Mouse (Mus musculus) cerebellum, postnatal 4 days (tissue): ENCODE data around the gene Cyp20a1.

Source experiments
- DNase-seq, 2 experiments: peaks; one replicate each; pipeline ENCODE4 v3.0.0; 2022; ENCODE audit warnings: low spot score in 2 of 2, mixed read lengths in 1 of 2

Gene Cyp20a1

DNA sequence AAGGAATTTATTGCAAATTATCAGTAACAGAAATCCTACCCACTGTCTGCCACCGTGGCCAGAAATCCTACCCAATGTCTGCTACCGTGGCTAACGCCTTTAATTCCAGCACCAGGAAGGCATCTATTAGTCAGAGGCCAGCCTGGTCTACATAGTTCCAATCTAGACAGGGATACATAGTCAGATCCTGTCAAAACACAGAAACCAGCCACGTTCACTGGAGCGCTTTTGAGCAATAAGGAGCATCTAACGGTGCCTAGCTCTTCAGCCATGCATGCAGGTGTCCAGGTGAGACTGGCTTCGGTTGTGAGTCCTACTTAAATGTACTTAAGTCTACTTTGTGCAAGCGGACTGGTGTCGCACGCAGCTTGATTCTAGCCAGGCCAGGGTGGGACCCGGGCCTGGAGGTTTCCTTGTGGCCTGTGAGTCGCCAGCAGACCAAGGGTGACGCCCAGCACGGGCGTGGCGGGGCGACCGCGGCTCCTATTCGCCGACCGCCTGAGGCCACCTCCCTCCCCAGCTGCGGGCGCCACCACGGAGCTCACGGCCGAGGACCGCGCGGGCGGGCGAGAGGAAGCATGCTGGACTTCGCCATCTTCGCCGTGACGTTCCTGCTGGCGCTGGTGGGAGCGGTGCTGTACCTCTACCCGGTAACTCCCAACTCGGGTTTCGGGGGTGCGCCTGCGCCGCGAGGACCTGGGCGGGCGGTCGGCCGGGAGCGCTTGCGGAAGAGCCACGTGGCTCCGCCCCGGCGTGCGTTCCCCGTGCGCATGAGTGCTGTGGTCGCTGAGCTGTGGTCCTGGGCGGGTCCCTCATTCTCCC is at the start of gene Cyp20a1:
Gene Cyp20a1 (plus strand): TSS at position 516 of the 822 bp plus-strand sequence.
- peak; percentile 79 to 86 for DNase-seq

DNA sequence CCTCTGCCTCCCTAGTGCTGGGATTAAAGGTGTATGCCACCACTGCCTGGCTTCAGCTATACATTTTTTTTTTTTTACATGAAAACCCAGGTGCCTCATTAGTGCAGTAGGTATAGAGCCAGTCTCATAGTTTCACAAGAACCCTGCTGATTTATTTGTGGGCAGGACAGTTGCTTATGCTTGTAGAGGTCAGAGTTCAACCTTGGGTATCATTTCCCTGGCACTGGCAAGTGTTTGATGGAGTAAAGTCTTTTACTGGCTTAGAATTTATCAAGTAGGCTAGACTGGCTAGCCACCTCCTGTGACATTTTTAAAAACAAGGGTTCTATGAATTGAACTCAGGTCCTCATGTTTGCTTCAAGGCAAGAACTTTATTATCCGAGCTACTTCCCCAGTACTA is 49.2 kb upstream of the Cyp20a1 start:
- no peak for DNase-seq

DNA sequence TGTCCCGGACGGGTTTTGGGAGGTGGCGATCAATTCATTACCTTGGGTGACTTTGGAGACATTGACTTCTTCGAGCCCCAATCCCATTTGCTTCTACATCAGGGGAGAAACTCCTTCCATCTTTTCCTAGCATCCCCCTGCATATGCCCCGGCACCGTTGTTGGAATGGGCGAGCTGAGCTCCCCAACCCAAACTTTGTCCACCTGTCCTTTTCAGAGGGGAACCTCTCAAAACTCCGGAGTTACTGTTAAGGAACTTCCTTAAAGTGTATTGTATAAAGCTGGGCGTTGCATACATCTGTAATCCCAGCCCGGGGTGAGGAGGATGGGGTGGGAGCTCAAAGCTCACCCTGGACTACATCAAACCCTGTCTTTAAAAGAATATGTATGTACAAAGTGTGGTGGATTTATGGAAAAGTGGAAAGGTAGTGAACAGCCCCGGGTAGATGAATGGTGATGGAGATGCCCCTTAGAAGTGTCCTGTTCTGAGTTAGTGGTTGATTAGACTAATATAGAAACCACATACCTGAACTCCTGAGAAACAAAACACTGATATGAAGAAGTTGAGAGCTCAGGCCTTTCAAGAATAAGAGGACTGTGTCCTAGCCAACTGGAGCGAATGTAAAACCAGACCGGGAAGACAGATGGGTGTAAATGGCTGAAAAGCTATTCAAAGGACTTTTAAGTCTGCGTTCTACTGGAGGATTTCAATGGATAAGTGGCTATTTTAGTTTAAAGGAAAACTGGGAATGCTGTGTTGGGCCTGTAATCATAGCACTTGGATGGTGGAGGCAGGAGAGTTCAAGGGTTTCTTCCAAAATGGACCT is 720 bp downstream of the Cyp20a1 start:
- no peak for DNase-seq

DNA sequence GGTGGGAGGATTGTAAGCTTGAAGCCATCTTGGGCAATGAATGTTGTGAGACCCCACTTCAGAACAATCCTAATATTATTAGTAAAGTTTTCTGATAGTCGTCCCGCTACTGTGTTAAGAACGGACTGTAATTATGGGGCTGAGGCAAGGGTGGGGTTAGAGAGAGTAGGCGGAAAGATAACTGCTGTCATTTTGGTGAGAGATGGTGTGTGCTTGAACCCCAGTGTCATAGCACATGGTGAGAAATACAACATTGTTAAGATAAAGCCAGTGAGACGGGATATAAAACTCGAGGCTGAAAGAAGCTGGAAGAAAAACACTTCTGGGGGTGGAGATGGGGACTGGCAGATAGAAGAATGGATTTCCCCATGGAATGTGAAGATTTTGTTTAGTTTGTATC is 1.5 kb downstream of the Cyp20a1 start:
- DNase-seq = no peak

DNA sequence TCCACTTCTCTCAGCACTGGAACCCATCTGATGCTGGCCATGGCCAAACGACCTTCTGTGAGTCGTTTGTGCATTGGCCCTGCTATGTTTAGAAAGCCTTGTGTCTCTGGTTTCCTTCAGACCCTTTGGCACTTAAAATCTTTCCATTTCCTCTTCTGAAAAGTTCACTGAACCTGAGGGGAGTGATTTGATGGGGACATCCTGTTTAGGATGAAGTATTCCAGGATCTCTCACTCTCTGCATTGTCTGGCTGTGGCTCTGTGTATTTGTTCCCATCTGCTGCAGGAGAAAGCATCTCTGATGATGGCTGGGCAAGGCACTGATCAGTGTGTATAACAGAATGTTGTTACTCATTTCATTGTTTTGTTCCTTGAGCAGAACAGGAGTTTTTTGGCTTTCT is 2.6 kb downstream of the Cyp20a1 start:
- DNase-seq = no peak

DNA sequence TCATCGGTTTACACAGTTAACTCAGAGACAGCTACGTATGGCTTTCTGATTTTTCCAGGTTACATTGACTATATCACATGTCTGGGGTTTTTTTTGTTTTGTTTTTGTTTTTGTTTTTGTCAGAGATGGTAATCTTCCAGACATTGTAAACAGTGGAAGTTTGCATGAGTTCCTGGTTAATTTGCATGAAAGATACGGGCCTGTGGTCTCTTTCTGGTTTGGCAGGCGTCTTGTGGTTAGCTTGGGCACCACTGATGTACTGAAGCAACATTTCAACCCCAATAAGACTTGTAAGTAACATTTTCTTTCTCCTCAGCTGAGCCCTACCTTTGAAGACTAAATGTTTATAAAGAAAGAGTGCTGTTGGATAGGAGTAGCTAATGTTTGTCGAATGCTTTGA is 9.7 kb downstream of the Cyp20a1 start:
- no peak for DNase-seq

DNA sequence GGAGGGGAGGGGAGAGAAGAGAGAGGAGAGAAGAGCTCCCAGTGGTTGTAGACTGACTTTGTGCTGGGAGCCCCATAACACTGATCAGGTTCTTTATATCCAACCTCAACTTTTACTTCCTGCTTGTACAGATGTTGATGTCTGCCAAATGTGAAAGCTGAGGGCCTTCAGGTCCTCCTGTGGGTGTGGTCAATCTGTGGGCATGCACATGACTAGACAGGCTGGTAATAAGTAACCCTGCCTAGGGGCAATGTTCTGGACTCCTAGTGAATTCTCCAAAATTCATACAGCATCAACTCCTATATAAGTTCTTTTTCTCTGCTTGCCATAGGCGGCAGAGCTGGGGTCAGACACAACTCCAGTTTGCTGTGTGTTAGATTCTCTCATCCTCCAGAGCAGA is 18.5 kb downstream of the Cyp20a1 start:
- no peak for DNase-seq

DNA sequence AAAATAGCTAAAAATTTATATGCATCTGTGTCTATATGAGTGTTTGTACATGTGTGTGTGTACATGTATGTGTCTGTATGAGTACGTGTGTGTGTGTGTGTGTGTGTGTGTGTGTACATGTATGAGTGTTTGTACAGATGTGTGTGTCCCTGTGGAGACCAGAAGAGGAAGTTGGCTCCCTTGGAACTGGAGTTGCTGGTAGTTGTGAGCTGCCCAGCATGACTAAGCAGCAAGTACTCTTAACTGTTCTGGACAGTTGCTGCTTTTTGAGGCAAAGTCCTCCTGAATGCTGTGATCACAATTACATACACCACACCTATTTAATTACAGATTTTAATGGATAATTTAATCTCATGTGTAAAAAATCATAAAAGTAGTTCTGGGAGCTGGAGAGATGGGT is 33.4 kb downstream of the Cyp20a1 start:
- no peak for DNase-seq

DNA sequence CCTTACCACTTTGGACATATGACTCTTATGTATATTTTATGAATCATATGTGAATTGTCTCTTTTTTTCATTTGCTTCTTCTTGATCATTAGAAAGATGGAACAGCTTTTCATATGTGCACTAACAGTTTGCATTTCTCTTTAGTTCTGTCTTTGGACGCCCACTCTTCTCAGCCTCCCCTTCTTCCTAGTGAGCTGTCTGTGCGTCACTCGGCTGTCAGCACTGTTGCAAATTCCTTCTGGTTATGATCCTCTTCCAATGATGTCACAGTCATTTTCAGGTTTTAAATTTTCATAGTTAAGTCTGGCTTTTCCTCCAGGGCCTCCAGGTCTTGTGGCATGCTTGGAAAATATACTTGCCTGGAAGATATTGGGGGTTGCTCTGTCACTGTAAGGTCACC is 38.8 kb downstream of the Cyp20a1 start:
- DNase-seq = no peak

DNA sequence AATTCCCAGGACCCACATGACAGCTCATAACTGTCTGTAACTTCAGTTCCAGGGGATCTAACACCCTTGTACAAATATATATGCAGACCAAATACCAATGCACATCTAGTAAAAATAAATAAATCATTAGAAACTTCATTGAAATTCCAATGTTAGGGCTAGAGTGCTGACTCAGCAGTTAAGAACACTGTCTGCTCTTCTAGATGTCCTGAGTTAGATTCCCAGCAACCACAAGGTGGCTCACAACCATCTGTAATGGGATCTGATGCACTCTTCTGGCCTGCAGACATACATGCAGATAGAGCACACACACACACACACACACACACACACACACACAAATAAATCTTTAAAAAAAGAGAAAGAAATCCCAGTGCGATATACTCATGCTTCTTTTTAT is 61.7 kb downstream of the Cyp20a1 start:
- no peak for DNase-seq

DNA sequence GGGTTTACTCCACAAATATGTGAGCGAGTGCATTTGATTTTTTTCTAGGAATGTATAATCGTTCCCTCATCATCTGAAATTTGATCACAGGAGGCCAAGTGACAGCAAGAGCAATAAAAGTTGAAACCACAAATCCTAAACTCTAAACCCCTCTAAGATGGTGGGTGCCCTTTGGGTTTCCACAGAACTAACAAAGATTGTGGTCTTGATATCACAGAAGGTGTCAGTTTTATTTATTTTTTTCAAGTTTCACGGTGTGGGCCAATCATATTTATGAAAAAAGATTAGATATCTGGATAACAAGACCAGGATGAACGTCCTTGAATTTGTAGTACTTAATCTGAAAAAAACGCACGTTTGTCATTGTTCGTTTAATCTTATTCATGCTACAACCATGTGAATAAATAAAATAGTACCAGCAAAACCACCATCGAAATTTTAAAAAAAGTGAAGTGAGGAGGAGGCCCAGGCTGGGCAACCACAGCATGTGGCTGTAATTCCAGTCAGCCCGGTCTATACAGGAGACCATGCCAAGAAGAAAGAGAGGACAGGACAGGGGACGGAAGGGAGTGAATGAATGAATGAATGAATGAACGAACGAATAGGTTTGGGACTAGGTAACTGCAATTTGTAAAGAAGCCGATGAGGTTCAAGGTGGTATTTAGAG is 65.5 kb downstream of the Cyp20a1 start:
- DNase-seq = no peak

DNA sequence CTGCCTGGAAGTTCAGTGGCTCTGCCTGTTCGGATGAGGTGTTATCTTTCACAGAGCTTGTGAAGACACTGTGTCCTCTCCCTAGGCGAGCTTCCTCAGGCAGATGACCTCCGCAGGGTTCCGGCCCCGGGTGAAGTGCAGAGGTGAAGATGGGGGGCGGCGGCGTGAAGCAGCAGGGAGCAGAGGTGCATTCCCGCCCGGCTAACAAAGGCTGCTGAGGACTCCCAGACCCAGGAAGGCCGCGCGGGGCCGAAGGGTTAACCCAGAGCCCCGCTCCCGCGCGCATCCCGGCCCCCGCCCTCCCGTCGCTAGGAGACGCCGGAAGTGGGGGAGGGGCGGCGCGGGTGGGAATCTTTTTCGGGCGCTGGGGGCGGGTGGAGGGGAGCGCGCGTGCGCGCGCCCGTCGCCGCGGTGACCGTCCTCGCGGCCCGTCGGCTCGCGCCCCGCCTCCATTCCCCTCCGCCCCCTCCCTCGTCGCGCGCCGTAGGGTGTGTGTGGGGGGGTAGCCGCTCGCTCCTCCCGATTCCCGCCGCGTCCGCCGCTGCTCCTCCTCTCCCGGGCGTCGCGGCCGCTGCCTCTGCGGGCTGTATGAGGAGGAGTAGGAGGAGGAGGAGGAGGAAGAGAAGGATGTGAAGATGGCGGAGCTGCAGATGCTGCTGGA is 66.2 kb downstream of the Cyp20a1 start, which contains the start of gene Abi2:
Gene Abi2 (plus strand): TSS at position 452 of the 661 bp plus-strand sequence.
- DNase-seq = peak; percentile 93 to 98

DNA sequence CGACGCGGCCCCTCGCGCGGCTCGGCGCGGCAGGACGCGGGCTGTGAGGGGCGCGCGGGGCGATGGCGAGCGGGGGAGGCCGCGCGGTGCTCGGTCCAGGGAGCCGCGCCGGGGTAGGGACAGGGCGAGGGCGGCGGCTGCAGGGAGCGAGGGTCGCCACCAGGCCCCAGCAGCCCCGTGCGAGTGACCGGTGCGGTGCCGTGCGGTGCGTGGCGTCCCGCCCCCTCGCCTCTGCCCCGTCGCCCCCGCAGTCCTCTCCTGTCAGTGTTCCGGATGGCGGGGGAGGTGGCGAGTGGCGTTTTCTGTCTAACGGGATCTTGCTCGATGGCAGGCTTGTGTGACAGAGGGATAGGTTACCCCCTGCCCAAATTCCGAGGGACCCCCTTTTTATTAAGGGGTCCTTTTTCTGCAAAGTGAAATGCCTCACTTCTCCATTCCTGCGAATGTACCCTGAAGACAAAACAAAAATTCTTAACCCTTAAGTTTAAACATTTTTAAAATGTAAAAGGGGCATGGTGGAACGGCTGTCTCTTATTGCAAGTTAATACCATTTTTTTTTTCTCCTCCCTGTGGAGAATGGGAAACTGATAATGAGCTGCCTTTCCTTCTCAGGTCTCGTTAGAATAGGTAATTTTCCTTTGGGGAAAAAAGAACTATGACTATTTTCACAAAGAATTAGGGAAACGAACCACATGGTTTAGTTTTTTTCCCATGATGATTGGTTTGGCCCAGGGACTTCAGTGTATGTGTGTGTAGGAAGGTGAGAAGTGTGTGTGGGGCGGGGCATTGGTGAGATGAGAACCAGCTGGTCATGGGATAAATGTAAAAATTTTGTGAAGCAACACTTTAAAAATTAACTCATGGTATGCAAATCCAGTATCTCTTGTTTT is 67.0 kb downstream of the Cyp20a1 start:
- peak; percentile 28 to 56 for DNase-seq

DNA sequence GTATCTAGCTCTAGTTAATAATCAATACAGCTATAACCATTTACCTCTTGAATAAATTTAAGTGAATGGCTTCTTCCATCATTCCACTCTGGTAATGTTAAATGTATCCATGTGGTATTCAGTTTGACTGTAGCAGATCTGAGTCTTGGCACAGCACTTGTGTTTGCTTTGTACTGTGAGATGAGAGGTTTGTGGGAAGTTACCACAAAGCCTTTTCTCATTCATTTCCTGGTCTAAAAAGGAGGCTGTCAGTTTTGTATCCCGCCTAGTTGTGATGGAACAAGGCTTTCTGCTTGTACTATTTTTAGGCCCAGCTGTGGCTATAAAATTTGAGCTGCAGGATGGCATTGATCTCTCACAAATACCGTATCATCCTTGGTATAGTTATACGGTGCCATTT is 73.6 kb downstream of the Cyp20a1 start:
- DNase-seq = no peak

DNA sequence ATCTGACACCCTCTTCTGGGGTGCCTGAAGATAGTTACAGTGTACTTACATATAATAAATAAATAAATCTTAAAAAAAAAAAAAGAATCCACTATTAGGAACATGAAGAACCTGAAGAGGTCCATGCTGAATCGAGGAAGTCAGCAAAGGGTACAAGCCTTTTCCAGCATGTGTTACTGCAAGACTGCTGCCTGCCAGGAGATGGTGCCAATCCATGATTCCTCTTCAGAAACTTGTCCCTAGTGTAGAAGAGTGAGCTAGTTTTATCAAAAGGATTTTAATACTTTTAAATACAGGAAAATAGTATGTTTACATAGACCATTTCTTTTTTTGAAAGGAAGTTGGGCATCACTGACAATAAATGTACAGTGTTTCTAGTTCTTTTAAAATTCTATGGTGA is 80.8 kb downstream of the Cyp20a1 start:
- DNase-seq = no peak

DNA sequence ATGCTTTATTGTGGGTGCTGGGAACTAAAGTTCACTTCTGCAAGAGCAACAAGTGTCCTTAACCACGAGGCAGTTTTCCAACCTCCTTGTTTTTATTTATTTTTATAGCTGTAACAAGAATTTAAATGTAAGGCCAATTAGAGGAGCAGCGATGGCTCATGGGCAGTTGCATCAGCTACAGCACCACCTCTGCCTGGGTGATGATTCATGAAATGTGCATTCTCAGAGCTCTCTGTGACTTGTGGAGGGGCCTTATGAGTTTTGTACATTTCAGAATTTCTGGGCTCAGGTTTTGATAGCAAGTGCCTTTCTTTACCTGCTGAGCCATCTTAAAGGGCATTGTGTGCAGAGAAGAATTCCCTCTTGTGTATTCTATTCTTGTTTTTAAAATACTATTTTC is 85.2 kb downstream of the Cyp20a1 start:
- no peak for DNase-seq

DNA sequence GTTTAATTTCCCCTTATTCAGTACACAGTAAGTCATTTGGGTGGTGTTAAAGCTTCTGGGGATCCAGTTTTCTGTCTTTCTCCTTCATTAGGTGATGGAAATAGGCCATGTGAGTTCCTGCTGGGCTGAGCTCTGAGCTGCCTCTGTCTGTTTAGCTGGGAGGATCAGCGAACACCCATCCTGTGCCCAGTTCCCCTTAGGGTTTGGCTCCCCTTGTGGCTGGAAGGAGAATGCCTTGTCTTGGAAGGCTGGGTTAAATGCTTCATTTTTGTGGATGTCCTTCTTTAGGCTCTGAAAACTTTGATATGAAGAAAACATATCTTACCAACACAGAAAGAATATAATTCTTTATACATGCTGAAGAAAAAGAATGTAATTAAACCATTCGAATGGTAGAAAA is 85.8 kb downstream of the Cyp20a1 start:
- DNase-seq = no peak

DNA sequence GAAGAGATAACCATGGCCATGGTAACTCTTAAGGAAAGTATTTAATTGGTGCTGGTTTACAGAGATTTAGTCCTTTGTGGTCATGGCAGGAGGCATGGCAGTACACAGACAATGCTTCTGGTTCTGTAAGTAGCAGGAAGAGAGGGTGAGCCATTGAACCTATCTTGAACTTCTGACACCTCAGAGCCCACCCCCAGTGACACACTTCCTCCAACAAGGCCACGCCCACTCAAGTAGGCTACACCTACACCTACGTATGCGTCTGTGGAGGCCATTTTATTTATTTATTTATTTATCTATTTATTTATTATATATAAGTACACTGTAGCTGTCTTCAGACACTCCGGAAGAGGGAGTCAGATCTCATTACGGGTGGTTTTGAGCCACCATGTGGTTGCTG is 88.4 kb downstream of the Cyp20a1 start:
- DNase-seq = no peak

DNA sequence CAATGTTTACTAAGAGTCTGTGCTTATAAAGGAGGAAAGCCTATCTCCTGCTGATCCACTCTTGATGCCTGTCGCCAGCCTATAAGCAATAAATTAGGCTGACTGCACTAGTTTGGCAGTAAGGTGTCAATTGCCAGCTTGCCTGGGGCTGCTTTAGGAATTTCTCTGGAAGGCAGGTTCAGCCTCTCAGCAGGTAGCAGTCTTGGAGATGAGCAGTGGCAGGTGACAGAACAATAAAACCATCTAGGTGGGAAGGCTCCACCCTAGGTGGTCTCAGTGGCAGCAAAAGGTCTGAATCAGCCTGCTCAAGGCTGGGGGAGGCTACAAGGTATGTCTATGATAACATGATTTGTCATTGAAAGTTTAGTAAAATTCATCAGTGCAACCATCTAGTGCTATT is 89.4 kb downstream of the Cyp20a1 start:
- no peak for DNase-seq
